Comparison of ENCODE assay signal across 28 mouse cellular contexts in the genomic region with DNA sequence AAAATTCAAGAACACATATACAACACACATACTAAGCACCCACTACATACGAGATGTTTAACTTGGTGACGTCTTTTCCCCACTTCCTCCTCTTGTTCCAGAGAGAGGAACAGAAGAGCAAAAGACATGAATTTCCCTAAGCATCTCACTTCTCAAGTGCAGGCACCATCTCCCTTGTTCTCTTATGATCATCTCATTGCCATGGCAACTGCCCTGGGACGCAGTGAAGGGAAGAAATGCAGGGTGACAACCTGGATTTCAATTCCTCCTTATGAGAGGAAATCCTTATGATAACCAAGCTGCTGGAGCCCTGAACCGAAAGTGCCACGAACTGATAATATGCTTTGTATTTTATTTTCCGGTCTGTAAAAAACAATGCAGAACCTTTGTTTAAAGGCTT. TPM values are rescaled to one million over a fixed set of nuclear protein-coding genes. Genes with fewer than 3 reads are reported as not detected.
"Had no signal": no experiment of that assay in that cellular context is flagged by ENCODE, and none has a peak within 500 bp of the region (broad histone marks: within the 10 kb centered on the region; RNA-seq: fewer than 3 reads in every experiment).

No protein-coding gene starts in this region.

- H3K36me3 ChIP-seq: heart, embryonic 13.5 days; heart, embryonic 15.5 days; hindbrain, embryonic 12.5 days; intestine, embryonic 15.5 days; limb, embryonic 10.5 days; limb, embryonic 12.5 days had no signal

- H3K4me2 ChIP-seq: heart, embryonic 11.5 days; heart, embryonic 13.5 days; heart, embryonic 15.5 days; hindbrain, embryonic 12.5 days; hindbrain, embryonic 14.5 days; intestine, embryonic 15.5 days; limb, embryonic 12.5 days had no signal

- DNase-seq: gastrocnemius, postnatal 14 days; gastrocnemius, postnatal 36 days; heart, adult 11 months; heart, adult 2 months; heart, postnatal 14 days; heart, postnatal 36 days; kidney, adult 18-20 months; kidney, adult 8-10 months; kidney, postnatal 10 days; kidney, postnatal 25 days; kidney, postnatal 4 days had no signal

- H3K27me3 ChIP-seq: heart, embryonic 13.5 days; heart, embryonic 15.5 days; hindbrain, embryonic 12.5 days; intestine, embryonic 15.5 days; limb, embryonic 12.5 days had no signal

- H3K27ac ChIP-seq: heart, adult 2 months; heart, embryonic 13.5 days; heart, embryonic 15.5 days; hindbrain, embryonic 12.5 days; hindbrain, embryonic 14.5 days; intestine, embryonic 15.5 days; layer of hippocampus, adult 2 months; left cerebral cortex, adult 2 months; limb, embryonic 10.5 days; limb, embryonic 12.5 days had no signal

- H3K9ac ChIP-seq: heart, embryonic 13.5 days; heart, embryonic 15.5 days; hindbrain, embryonic 12.5 days; hindbrain, embryonic 14.5 days; intestine, embryonic 15.5 days; limb, embryonic 12.5 days had no signal

- H3K4me3 ChIP-seq: heart, adult 2 months; heart, embryonic 13.5 days; heart, embryonic 15.5 days; hindbrain, embryonic 12.5 days; intestine, embryonic 15.5 days; layer of hippocampus, adult 2 months; left cerebral cortex, adult 2 months; limb, embryonic 10.5 days; limb, embryonic 12.5 days had no signal

- ATAC-seq: hindbrain, embryonic 16.5 days; inflammation-experienced regulatory T-cells, adult 6 months; intestine, embryonic 15.5 days; intestine, postnatal 0 days had no signal

- H3K9me3 ChIP-seq: heart, embryonic 15.5 days; hindbrain, embryonic 12.5 days; intestine, embryonic 15.5 days; limb, embryonic 10.5 days; limb, embryonic 12.5 days had no signal

- H3K4me1 ChIP-seq: heart, embryonic 13.5 days; heart, embryonic 15.5 days; hindbrain, embryonic 12.5 days; intestine, embryonic 15.5 days; limb, embryonic 10.5 days; limb, embryonic 12.5 days had no signal

RNA-seq across cellular contexts. Expression of a gene that starts 33.3 kb away (rescaled TPM):
- total RNA-seq: gastrocnemius, adult 18-20 months; gastrocnemius, adult 8-10 months; gastrocnemius, postnatal 36 days; heart, adult 2 months; heart, postnatal 14 days; heart, postnatal 36 days; hematopoietic stem cell, adult 5-6 weeks had no signal
- polyA plus RNA-seq: heart, adult 2 months; heart, embryonic 11.5 days; heart, postnatal 0 days; inflammation-experienced regulatory T-cells, adult 6 months; intestine, embryonic 15.5 days; intestine, postnatal 0 days had no signal
